Mouse (Mus musculus) bone marrow, adult 2 months (tissue): Measurements from ENCODE around the gene Tle4.

ENCODE experiments used
- CTCF ChIP-seq: fragments of 200-500 bp; IDR thresholded peaks from 2 replicates; pipeline ENCODE4 v1.5.1; 2011; ENCODE audit warnings: low read length, control low read depth; ENCODE audit not compliant: control insufficient read depth, insufficient read depth
- POLR2A ChIP-seq: fragments of 200-500 bp; IDR thresholded peaks from 2 replicates; pipeline ENCODE4 v1.6.1; 2011; ENCODE audit warnings: low read depth, mild to moderate bottlenecking, control low read depth, low read length, borderline replicate concordance; ENCODE audit not compliant: control insufficient read depth

GRCm38 (mm10) chr19:14565424-14566069 is 32.3 kb downstream of the Tle4 start:
- TF ChIP-seq POLR2A, result no peak
- TF ChIP-seq CTCF, result no peak
